Mouse (Mus musculus) midbrain, embryonic 11.5 days (tissue): ENCODE measurements around the gene Kdm7a. TPM values are rescaled to one million over a fixed set of nuclear protein-coding genes. Genes with fewer than 3 reads are reported as not detected.

Source experiments
- ATAC-seq: fragments of 200-750 bp; cut with Nextera tagmentation; 2 replicates; pipeline ENCODE4 v1.8.0; 2017; ENCODE audit warnings: moderate TSS enrichment, moderate library complexity; ENCODE audit not compliant: low FRiP score
- DNase-seq: peaks from one replicate; pipeline ENCODE4 v3.0.0; 2015; ENCODE audit warnings: low spot score; ENCODE audit errors: missing footprints
- H3K27ac ChIP-seq: fragments of 300-500 bp; sonication (generic); 2 replicates; pipeline ENCODE4 v1.5.1; 2014; ENCODE audit warnings: low read depth, low read length
- H3K27me3 ChIP-seq: fragments of 300-500 bp; sonication (generic); 2 replicates; pipeline ENCODE4 v1.6.1; 2014; ENCODE audit warnings: mild to moderate bottlenecking, low read length, moderate library complexity, mixed read lengths; ENCODE audit not compliant: control insufficient read depth, insufficient read depth
- H3K36me3 ChIP-seq: fragments of 300-500 bp; sonication (generic); 2 replicates; pipeline ENCODE4 v1.6.1; 2014; ENCODE audit warnings: mild to moderate bottlenecking, low read length, moderate library complexity, mixed read lengths; ENCODE audit not compliant: control insufficient read depth, insufficient read depth
- H3K4me1 ChIP-seq: fragments of 300-500 bp; sonication (generic); 2 replicates; pipeline ENCODE4 v1.6.1; 2014; ENCODE audit warnings: low read length; ENCODE audit not compliant: control insufficient read depth, insufficient read depth
- H3K4me2 ChIP-seq: fragments of 300-500 bp; sonication (generic); 2 replicates; pipeline ENCODE4 v1.6.1; 2014; ENCODE audit warnings: mild to moderate bottlenecking, moderate library complexity
- H3K4me3 ChIP-seq: fragments of 300-500 bp; sonication (generic); 2 replicates; pipeline ENCODE4 v1.5.1; 2014; ENCODE audit warnings: low read depth, low read length
- H3K9ac ChIP-seq: fragments of 300-500 bp; sonication (generic); 2 replicates; pipeline ENCODE4 v1.6.1; 2014; ENCODE audit warnings: low read length
- H3K9me3 ChIP-seq: fragments of 300-500 bp; sonication (generic); 2 replicates; pipeline ENCODE4 v1.6.1; 2016; ENCODE audit warnings: low read length; ENCODE audit not compliant: control insufficient read depth
- WGBS: fragments of 180-500 bp; shearing (Covaris S2); extraction: QIAGEN DNeasy Blood & Tissue Kit; methylation state at CpG from one replicate; pipeline ENCODE4 v1.1.7; 2014; 5-methylcytosine and 5-hydroxymethylcytosine counted together
- polyA plus RNA-seq: library from polyadenylated mRNA; unstranded; fragments of >200 nt; fragmentation: Nextera tagmentation; extraction: Ambion mirVana; gene quantifications from 2 replicates; pipeline ENCODE4 v1.2.1, GENCODE M21; 2014

Kdm7a gene
- polyA plus RNA-seq, 1 experiment from 2014 or later, result 15.8 TPM

DNA sequence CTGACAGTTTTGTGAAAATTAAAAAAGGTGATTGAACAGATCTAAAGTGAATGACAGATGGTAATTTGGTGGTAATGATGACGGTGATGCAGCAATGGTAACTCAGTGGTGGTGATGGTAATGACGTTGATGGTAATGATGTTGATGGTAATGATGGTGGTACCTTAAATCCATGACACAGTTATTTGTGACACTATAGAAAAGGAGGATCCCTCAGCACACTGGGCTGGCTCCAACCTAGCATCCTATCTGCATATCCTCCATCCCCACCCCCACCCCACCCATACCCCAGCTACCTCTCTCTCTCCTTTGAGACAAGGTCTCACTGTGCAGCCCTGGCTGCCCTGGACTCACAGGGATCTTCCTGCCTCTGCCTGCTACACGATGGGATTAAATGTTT lies 34.4 kb upstream of the Kdm7a start:
- no peak overlapping the region for H3K9ac ChIP-seq
- H3K4me3 ChIP-seq, result no peak overlapping the region
- DNase-seq, result no peak
- no peak overlapping the region for H3K4me2 ChIP-seq
- no peaks in the 10 kb centered on the region for H3K4me1 ChIP-seq
- no peaks in the 10 kb centered on the region for H3K27me3 ChIP-seq
- no peak for ATAC-seq
- H3K36me3 ChIP-seq, result no peaks in the 10 kb centered on the region
- H3K27ac ChIP-seq, result no peak overlapping the region
- no peaks in the 10 kb centered on the region for H3K9me3 ChIP-seq
- 84% methylated on average over 3 of the region's 3 CpGs for WGBS

GRCm38 (mm10) chr6:39237887-39238286 lies 31.3 kb upstream of the Kdm7a start:
- H3K4me3 ChIP-seq, result no peak overlapping the region
- DNase-seq (peak; percentile 39), ATAC-seq (no peak)
- H3K9me3 ChIP-seq, result no peaks in the 10 kb centered on the region
- H3K36me3 ChIP-seq, result no peaks in the 10 kb centered on the region
- H3K27ac ChIP-seq, result no peak overlapping the region
- no peak overlapping the region for H3K4me2 ChIP-seq
- no peaks in the 10 kb centered on the region for H3K4me1 ChIP-seq
- WGBS, result 67% methylated on average over 3 of the region's 3 CpGs
- no peak overlapping the region for H3K9ac ChIP-seq
- H3K27me3 ChIP-seq, result no peaks in the 10 kb centered on the region

DNA sequence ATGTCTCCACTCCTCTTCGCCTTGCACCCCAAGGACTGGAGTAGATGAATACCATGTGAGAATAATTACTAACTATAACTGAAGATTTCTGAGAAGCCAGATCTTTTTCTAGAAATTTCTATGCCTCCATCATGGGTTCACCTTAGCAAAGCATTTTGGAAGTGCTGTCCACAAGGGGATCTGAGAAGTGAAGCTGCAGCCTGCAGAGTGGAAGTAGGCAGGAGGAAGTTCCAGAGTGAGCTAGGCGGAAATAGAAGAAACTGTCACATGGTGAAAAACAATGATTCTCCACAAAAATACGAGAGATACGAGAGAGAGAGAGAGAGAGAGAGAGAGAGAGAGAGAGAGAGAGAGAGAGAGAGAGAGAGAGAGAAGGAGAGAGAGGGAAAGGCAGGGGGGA lies 26.0 kb upstream of the Kdm7a start:
- Histone ChIP-seq H3K4me1 (no peaks in the 10 kb centered on the region), H3K36me3 (no peaks in the 10 kb centered on the region), H3K27ac (no peak overlapping the region), H3K9ac (no peak overlapping the region), H3K27me3 (no peaks in the 10 kb centered on the region), H3K4me2 (no peak overlapping the region), H3K4me3 (no peak overlapping the region), H3K9me3 (no peaks in the 10 kb centered on the region)
- DNase-seq (no peak), ATAC-seq (no peak)
- WGBS, result 88% methylated on average over 4 of the region's 4 CpGs

GRCm38 (mm10) chr6:39230664-39231063 lies 24.1 kb upstream of the Kdm7a start:
- Histone ChIP-seq H3K4me1 (peaks cover 6% of the 10 kb centered on the region; the same call in 1 of the 2 replicates), H3K9me3 (no peaks in the 10 kb centered on the region), H3K27me3 (no peaks in the 10 kb centered on the region), H3K36me3 (no peaks in the 10 kb centered on the region), H3K4me2 (no peak overlapping the region), H3K27ac (no peak overlapping the region), H3K4me3 (no peak overlapping the region), H3K9ac (no peak overlapping the region)
- ATAC-seq (no peak), DNase-seq (no peak)
- WGBS, result 82% methylated on average over 8 of the region's 8 CpGs

DNA sequence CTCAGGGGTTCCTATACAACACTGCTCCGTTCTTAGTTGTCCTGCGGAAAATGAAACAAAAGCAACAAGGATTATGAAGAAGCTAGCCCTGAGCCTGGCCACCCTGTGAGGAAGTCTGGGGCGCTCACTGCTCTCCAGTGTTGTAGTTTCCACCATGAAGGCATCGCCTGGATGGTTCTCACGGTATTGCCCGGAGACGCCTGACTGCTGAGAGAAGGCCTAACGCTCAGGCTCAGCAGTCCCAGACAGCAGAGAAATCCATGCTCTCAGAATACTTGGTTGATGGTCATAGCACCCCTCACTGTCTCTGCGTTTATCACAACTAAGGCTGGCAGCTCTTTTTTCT lies 20.0 kb upstream of the Kdm7a start:
- DNase-seq, result no peak
- peak; percentile 42; the same call in 1 of the 2 replicates for ATAC-seq
- 32% methylated on average over 9 of the region's 9 CpGs for WGBS
- Histone ChIP-seq H3K27ac (no peak overlapping the region), H3K9me3 (no peaks in the 10 kb centered on the region), H3K36me3 (no peaks in the 10 kb centered on the region), H3K9ac (peak overlapping the region; percentile 39; the same call in 1 of the 2 replicates), H3K4me1 (peaks cover 6% of the 10 kb centered on the region; the same call in 1 of the 2 replicates), H3K27me3 (no peaks in the 10 kb centered on the region), H3K4me2 (peak overlapping the region; percentile 23; the same call in 1 of the 2 replicates), H3K4me3 (no peak overlapping the region)

DNA sequence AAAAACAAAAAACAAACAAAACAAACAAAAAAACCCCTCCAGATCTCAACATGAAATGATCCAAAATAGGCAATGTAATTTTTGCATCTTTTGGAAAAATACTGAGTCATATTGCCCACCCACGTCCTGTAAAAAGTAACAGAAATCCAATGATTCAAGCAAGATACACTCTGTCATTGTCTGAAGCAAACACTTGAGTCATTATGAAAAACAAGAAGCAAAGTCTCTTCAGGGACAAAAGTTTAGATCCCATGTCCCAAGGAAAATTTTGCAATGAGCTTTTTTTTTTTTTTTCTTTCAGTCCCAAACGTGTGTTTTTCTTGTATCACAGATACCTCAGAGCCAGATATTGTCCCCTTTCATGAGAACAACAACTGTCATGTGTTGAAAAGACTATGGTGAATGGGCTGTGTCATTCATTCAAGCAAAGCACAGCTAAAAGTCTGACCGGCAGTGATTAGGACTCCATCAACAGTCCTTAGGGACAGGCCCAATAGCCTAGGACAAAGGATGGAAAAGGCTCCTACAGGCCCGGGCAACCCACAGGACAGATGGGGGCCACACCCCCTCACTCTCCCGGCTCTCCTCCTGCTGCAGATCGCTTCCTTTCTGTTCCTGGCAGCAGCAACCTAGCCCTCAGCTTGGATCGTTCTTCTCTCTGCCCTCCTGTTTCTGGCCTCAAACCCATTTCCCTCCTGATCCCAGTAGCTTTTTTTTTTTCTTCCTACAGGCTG lies 19.5 kb upstream of the Kdm7a start:
- peak; percentile 91 for DNase-seq
- no peaks in the 10 kb centered on the region for H3K27me3 ChIP-seq
- H3K4me1 ChIP-seq, result peaks cover 6% of the 10 kb centered on the region; the same call in 1 of the 2 replicates
- WGBS, result 12% methylated on average over 7 of the region's 7 CpGs
- no peaks in the 10 kb centered on the region for H3K36me3 ChIP-seq
- H3K4me2 ChIP-seq, result peak overlapping the region; percentile 23; the same call in 1 of the 2 replicates
- peak overlapping the region; percentile 39; the same call in 1 of the 2 replicates for H3K9ac ChIP-seq
- no peak overlapping the region for H3K27ac ChIP-seq
- no peak overlapping the region for H3K4me3 ChIP-seq
- H3K9me3 ChIP-seq, result no peaks in the 10 kb centered on the region
- peak; percentile 85 for ATAC-seq

DNA sequence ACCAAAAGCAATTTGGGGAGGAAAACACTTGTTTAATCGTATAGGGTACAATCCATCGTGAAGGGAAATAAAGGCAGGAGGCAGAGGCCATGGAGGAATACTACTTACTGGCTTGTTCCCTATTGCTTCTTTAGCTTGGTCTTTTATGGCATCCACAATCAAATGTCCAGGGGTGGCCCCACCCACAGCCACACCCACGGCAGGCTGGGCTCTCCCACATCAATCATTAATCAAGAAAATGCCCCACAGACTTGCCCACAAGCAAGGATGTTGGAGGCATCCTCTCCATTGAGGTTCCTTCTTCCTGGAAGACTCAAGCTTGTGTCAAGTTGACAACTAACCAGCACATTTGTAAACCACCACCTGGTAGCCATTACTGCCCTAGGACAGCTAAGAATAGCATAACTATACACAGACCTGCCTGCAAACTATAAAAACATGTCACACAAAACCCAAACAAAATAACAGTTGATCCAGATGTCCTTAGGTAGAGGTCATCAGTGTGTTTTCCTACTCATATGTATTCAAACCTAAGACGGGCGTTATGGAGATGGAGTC lies 16.8 kb upstream of the Kdm7a start:
- DNase-seq (peak; percentile 59), ATAC-seq (no peak)
- no peaks in the 10 kb centered on the region for H3K9me3 ChIP-seq
- H3K27ac ChIP-seq, result no peak overlapping the region
- no peak overlapping the region for H3K4me3 ChIP-seq
- no peaks in the 10 kb centered on the region for H3K27me3 ChIP-seq
- no peaks in the 10 kb centered on the region for H3K36me3 ChIP-seq
- no peak overlapping the region for H3K9ac ChIP-seq
- no peak overlapping the region for H3K4me2 ChIP-seq
- H3K4me1 ChIP-seq, result peaks cover 6% of the 10 kb centered on the region; the same call in 1 of the 2 replicates
- 83% methylated on average over 5 of the region's 5 CpGs for WGBS

GRCm38 (mm10) chr6:39222487-39222886 lies 15.9 kb upstream of the Kdm7a start:
- no peak overlapping the region for H3K27ac ChIP-seq
- DNase-seq (peak; percentile 71), ATAC-seq (no peak)
- H3K4me2 ChIP-seq, result no peak overlapping the region
- H3K9me3 ChIP-seq, result no peaks in the 10 kb centered on the region
- 73% methylated on average over 5 of the region's 5 CpGs for WGBS
- H3K9ac ChIP-seq, result no peak overlapping the region
- H3K36me3 ChIP-seq, result no peaks in the 10 kb centered on the region
- H3K27me3 ChIP-seq, result no peaks in the 10 kb centered on the region
- no peak overlapping the region for H3K4me3 ChIP-seq
- peaks cover 6% of the 10 kb centered on the region; the same call in 1 of the 2 replicates for H3K4me1 ChIP-seq

DNA sequence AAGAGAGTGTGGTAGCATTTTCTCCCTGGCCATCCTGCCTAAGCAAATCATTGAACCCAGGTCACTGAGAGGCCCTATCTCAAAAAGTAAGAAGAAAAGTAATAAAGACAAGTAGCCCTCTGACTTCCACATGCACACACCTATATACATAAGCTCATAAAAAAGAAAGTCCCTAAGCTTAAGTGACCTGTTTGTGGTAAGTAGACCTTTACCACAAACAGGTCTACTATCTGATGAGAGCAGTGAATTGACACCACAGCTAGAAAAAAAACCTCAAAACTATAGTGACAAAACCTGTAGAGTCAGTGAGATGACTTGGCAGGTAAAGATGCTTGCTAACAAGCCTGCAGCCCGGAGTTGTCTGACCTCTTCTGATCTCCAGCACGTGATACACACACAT lies 11.4 kb upstream of the Kdm7a start:
- Histone ChIP-seq H3K9ac (no peak overlapping the region), H3K27ac (no peak overlapping the region), H3K4me3 (no peak overlapping the region), H3K4me2 (no peak overlapping the region), H3K36me3 (no peaks in the 10 kb centered on the region), H3K4me1 (no peaks in the 10 kb centered on the region), H3K9me3 (no peaks in the 10 kb centered on the region), H3K27me3 (no peaks in the 10 kb centered on the region)
- no peak for ATAC-seq
- 86% methylated on average over 2 of the region's 2 CpGs for WGBS
- DNase-seq, result peak; percentile 28
